Mouse (Mus musculus) kidney, embryonic 14.5 days (tissue): ENCODE measurements at regions not wholly inside any gene's neighbourhood (a gene's known extent, or its start where the extent isn't known, plus 50 kb on each side); places are given as distances from the start of the nearest gene placed in this dataset.

Experiments used
- ATAC-seq: fragments of 200-750 bp; cut with Nextera tagmentation; 2 replicates; pipeline ENCODE4 v1.8.0; 2017; ENCODE audit warnings: moderate number of reproducible peaks, mild to moderate bottlenecking, moderate TSS enrichment, moderate library complexity; ENCODE audit not compliant: low FRiP score, low TSS enrichment
- H3K27ac ChIP-seq: fragments of 300-500 bp; sonication (generic); 2 replicates; pipeline ENCODE4 v1.5.1; 2014; ENCODE audit warnings: low read depth, mild to moderate bottlenecking, low read length, moderate library complexity, mixed read lengths
- H3K27me3 ChIP-seq: fragments of 300-500 bp; sonication (generic); 2 replicates; pipeline ENCODE4 v1.6.1; 2014; ENCODE audit warnings: mild to moderate bottlenecking, low read length; ENCODE audit not compliant: control insufficient read depth, insufficient read depth
- H3K36me3 ChIP-seq: fragments of 300-500 bp; sonication (generic); 2 replicates; pipeline ENCODE4 v1.6.1; 2014; ENCODE audit warnings: low read length, mixed read lengths; ENCODE audit not compliant: control insufficient read depth, insufficient read depth
- H3K4me1 ChIP-seq: fragments of 300-500 bp; sonication (generic); 2 replicates; pipeline ENCODE4 v1.6.1; 2014; ENCODE audit warnings: low read length, mixed read lengths; ENCODE audit not compliant: control insufficient read depth, insufficient read depth
- H3K4me2 ChIP-seq: fragments of 300-500 bp; sonication (generic); replicated peaks from 2 replicates; pipeline ENCODE4 v1.6.1; 2014; ENCODE audit warnings: low read depth, mild to moderate bottlenecking, low read length
- H3K4me3 ChIP-seq: fragments of 300-500 bp; sonication (generic); 2 replicates; pipeline ENCODE4 v1.5.1; 2014; ENCODE audit warnings: mild to moderate bottlenecking, low read length
- H3K9ac ChIP-seq: fragments of 300-500 bp; sonication (generic); 2 replicates; pipeline ENCODE4 v1.6.1; 2014; ENCODE audit warnings: low read depth, mild to moderate bottlenecking, low read length, moderate library complexity
- H3K9me3 ChIP-seq: fragments of 300-500 bp; sonication (generic); 2 replicates; pipeline ENCODE4 v1.6.1; 2016; ENCODE audit warnings: low read length; ENCODE audit not compliant: control insufficient read depth
- WGBS: fragments of 180-500 bp; shearing (Covaris S2); extraction: QIAGEN DNeasy Blood & Tissue Kit; methylation state at CpG from one replicate; pipeline ENCODE4 v1.1.7; 2014; 5-methylcytosine and 5-hydroxymethylcytosine counted together

DNA sequence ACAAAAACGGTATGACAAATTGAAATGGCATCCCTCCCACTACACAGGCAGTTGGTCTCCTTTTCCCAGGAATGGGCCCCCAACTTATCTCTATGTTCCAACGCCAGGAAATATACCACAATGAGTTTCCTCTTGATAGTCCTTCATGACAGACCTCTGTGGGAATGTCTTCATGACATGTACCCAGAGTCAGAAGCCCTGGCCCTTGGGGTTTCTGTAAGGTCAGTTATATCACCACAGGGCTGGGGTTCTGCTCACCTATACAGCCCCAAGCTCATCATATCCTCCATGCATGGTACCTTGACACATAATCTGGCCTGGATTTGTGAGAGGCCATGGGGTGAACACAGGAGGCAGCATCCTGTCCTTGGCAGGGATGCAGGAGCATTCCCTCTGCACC lies 64.2 kb upstream of the Irx6 start:
- WGBS = 72% methylated on average over 2 of the region's 2 CpGs
- no peak for ATAC-seq

DNA sequence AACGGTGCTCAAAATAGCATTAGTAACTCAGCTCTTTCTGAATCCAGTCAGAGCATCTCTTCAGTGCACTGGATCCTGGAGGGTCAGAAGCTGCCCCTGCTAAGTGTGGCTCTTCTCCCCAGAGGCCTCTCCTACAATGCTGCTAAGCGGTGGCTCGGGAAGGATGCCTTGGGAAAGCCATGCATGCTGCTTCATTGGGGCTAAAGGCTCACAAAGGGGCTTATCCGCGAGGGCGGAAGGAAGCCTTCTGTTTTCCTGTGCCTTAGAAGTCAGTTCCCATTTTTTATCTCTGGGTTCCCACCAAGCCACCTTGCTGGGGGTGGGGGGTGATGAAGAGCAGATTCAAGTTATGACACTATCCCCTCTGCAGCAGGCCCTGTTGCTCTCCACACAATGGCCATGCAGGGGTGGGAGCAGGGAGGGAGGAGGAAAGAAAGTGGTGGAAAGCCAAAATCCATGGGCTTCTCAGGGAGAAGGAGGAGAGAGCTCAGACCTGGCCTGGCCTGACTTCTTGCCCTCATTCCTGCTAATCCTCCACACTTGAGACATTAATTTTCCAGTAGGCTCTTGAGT lies 63.5 kb upstream of the Irx6 start:
- Histone ChIP-seq H3K9me3 (no peaks in the 10 kb centered on the region), H3K27me3 (no peaks in the 10 kb centered on the region), H3K4me1 (no peaks in the 10 kb centered on the region), H3K4me2 (no peak overlapping the region), H3K9ac (no peak overlapping the region), H3K4me3 (no peak overlapping the region), H3K27ac (no peak overlapping the region), H3K36me3 (no peaks in the 10 kb centered on the region)
- no peak for ATAC-seq
- WGBS = 67% methylated on average over 6 of the region's 6 CpGs

More for the DNA sequence above, 64.2 kb upstream of the Irx6 start:
- Histone ChIP-seq H3K36me3 (no peaks in the 10 kb centered on the region), H3K4me2 (no peak overlapping the region), H3K4me1 (no peaks in the 10 kb centered on the region), H3K27ac (no peak overlapping the region), H3K4me3 (no peak overlapping the region), H3K27me3 (no peaks in the 10 kb centered on the region), H3K9me3 (no peaks in the 10 kb centered on the region), H3K9ac (no peak overlapping the region)

DNA sequence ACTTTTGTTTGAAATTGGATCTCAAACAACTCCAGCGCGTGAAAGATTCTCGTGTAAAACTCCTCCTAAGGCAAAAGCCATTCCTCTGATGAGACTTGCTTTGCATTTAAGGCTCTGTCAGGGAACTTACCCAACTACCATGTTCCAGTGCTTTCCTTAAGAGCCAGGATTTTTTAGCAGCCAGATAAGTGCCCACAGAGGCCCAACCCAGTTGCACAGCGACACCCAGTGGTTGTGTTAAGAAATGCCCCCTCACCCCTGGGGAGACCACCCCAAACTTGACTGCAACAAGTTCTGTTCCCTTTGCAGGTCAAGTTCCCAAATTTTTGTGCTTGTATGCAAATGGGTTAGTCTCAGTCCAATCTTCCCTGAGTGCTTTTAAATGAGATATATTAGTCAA lies 60.6 kb upstream of the Irx6 start:
- H3K27me3 ChIP-seq = no peaks in the 10 kb centered on the region
- no peak overlapping the region for H3K9ac ChIP-seq
- no peak overlapping the region for H3K4me2 ChIP-seq
- H3K27ac ChIP-seq = no peak overlapping the region
- H3K9me3 ChIP-seq = no peaks in the 10 kb centered on the region
- 13% methylated on average over 4 of the region's 4 CpGs for WGBS
- no peaks in the 10 kb centered on the region for H3K4me1 ChIP-seq
- ATAC-seq = no peak
- H3K36me3 ChIP-seq = no peaks in the 10 kb centered on the region
- no peak overlapping the region for H3K4me3 ChIP-seq

GRCm38 (mm10) chr8:92616341-92617115 lies 57.6 kb upstream of the Irx6 start:
- Histone ChIP-seq H3K27me3 (no peaks in the 10 kb centered on the region), H3K9ac (no peak overlapping the region), H3K4me1 (no peaks in the 10 kb centered on the region), H3K4me3 (no peak overlapping the region), H3K27ac (no peak overlapping the region), H3K9me3 (no peaks in the 10 kb centered on the region), H3K4me2 (no peak overlapping the region), H3K36me3 (no peaks in the 10 kb centered on the region)
- ATAC-seq = no peak
- WGBS = 57% methylated on average over 10 of the region's 10 CpGs

DNA sequence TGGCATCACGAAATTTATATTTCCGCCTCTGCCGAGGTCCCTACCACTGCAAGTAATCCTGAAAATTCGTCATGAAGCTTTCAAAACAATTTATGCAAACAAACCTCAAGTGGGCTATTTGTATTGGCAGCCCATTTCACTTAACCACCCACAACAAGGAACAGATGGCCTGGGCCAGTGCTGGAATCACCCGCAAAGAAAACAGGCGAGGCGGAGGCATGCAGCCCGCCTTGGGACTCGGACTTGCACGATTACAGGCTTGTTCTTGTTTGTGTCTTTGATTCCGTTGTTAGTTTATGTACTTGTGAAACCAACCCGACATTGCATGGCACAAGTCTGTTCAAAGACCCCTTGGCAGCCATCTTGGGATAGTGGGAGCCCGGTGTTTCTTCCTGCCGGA lies 55.8 kb upstream of the Irx6 start:
- Histone ChIP-seq H3K9me3 (no peaks in the 10 kb centered on the region), H3K9ac (no peak overlapping the region), H3K4me2 (no peak overlapping the region), H3K4me1 (no peaks in the 10 kb centered on the region), H3K27ac (no peak overlapping the region), H3K27me3 (no peaks in the 10 kb centered on the region), H3K36me3 (no peaks in the 10 kb centered on the region), H3K4me3 (no peak overlapping the region)
- WGBS = 84% methylated on average over 14 of the region's 14 CpGs
- no peak for ATAC-seq
